Mouse (Mus musculus) granulocyte monocyte progenitor cell, adult 5-6 weeks (primary cell): Measurements from ENCODE around the gene Ggn. TPM values are rescaled to one million over a fixed set of nuclear protein-coding genes. Genes with fewer than 3 reads are reported as not detected.
"Not testable (repeated sequence)": the region's sequence is repeated elsewhere in the genome, so short reads cannot be mapped to it uniquely, and the experiment has no call there.

Experiments
- ATAC-seq: replicated peaks from 2 replicates; pipeline ENCODE4 v1.8.0; 2016; ENCODE audit warnings: mild to moderate bottlenecking, moderate TSS enrichment, inconsistent platforms; ENCODE audit not compliant: poor library complexity, severe bottlenecking
- total RNA-seq, 2 experiments: library from RNA; stranded (forward) in 1 of 2; stranded (reverse) in 1 of 2; fragments of 200-712, 200-1000 nt in 1 of 2; fragments of >200 nt in 1 of 2; fragmentation: Nextera tagmentation in 1 of 2; gene quantifications; 2 replicates each; pipeline ENCODE4 v1.2.3; 2014 to 2017

The Ggn gene
- total RNA-seq, 2 experiments from 2014 or later: 0.24 to 0.26 TPM

DNA sequence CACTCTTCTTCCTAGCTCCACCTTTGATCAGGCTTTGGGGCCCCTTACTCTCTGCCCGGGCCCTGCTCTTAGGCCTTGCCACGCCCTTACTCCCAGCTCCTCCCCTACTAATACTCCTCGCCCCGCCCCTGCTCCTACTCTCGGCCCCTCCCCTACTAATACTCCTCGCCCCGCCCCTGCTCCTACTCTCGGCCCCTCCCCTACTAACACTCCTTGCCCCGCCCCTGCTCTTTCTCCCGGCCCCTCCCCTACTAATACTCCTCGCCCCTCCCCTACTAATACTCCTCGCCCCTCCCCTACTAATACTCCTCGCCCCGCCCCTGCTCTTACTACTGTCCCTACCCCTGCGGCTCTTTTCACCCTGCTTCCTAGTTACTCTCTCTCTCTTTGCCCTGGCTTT lies 41.0 kb downstream of the Ggn start:
- ATAC-seq: peak; percentile 57

DNA sequence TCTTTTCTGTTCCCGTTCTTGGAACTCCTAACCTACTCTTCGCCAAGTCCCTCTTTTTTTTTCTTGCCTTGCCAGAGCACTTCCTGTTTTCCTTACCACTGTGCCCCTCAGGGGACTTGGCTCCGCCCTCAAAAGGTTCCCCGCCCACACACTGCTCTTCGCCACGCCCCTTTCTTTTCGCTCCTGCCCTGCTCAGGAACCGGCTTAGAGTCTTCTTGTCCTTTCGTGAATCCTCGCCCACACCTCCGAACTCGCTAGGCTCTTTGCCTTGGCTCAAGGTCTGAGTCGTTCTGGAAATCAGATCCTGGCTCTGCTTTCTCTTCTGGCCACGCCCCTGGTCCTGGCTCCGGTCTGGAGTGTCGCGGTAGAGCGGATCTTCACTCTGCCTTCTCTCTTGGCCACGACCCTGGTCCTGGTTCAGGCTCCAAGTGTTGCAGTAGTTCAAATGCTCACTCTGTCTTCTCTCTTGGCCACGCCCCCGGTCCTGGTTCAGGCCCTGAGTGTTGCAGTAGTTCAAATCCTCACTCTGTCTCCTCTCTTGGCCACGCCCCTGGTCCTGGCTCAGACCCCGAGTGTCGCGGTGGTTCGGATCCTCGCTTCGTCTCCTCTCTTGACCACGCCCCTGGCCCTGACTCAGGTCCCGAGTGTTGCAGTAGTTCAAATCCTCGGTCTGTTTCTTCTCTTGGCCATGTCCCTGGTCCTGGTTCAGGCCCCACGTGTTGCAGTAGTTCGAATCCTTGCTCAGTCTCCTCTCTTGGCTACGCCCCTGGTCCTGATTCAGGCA lies 41.6 kb downstream of the Ggn start:
- ATAC-seq: peak; percentile 75

GRCm38 (mm10) chr7:29212199-29212765 lies 42.3 kb downstream of the Ggn start:
- peak; percentile 56 for ATAC-seq

DNA sequence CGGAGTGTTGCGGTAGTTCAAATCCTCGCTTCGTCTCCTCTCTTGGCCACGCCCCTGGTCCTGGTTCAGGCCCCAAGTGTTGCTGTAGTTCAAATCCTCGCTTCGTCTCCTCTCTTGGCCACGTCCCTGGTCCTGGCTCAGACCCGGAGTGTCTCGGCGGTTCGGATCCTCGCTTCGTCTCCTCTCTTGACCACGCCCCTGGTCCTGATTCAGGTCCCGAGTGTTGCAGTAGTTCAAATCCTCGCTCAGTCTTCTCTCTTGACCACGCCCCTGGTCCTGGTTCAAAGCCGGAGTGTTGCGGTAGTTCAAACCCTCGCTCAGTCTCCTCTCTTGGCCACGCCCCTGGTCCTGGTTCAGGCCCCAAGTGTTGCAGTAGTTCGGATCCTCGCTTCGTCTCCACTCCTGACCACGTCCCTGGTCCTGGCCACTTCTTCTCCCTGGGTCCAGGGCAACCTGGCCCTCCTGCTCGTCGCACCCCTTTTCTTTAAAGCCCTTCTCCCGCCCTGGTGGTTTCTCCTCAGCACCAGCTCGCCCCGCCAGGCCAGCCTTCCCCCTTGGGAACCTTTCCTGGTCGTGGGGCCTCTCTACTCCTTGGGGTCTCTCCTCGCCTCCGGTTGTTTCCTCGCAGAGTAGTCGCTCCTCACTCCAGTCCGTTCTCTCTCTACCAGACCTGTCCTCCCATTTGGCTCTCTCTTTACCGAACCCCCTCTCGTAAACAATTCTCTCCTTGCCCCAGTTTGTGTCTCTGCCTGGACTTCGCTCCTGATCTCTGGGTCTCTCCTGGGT lies 43.0 kb downstream of the Ggn start:
- ATAC-seq: not testable (repeated sequence)

GRCm38 (mm10) chr7:29213675-29214082 lies 43.7 kb downstream of the Ggn start, which contains the start of gene Catsperg1:
Gene Catsperg1, minus strand, starts transcription at chr7:29214035.
- no peak for ATAC-seq

- ATAC-seq: no peak
These were observed 44.2 kb downstream of the Ggn start for GRCm38 (mm10) chr7:29214236-29214635.

GRCm38 (mm10) chr7:29214846-29215245 lies 44.8 kb downstream of the Ggn start:
- ATAC-seq: no peak

Other genes with a start within 250 kb of the Ggn start
- 85.8 and 94.3 TPM in 2 replicates for gene Actn4, start 207.9 kb upstream of the Ggn start, total RNA-seq (2014; fragmentation: Nextera tagmentation)
- 40.2 and 47.1 TPM in 2 replicates for gene Actn4, start 207.9 kb upstream of the Ggn start, total RNA-seq (2017)
- 474 TPM in 2 replicates for gene Eif3k, start 188.3 kb upstream of the Ggn start, total RNA-seq (2014; fragmentation: Nextera tagmentation)
- gene Eif3k, start 188.3 kb upstream of the Ggn start, total RNA-seq (2017): 400 and 462 TPM in 2 replicates
- gene Map4k1, start 188.2 kb upstream of the Ggn start, total RNA-seq (2014; fragmentation: Nextera tagmentation): 46.1 and 62.3 TPM in 2 replicates
- 42.4 and 48.7 TPM in 2 replicates for gene Map4k1, start 188.2 kb upstream of the Ggn start, total RNA-seq (2017)
- gene Ryr1, start 45.0 kb upstream of the Ggn start, total RNA-seq (2014; fragmentation: Nextera tagmentation): 4.7 TPM in 1 of 2 replicates, not detected in the other
- gene Ryr1, start 45.0 kb upstream of the Ggn start, total RNA-seq (2017): 0.69 TPM in 1 of 2 replicates, not detected in the other
- 0.51 and 6.3 TPM in 2 replicates for gene Rasgrp4, start 35.4 kb upstream of the Ggn start, total RNA-seq (2014; fragmentation: Nextera tagmentation)
- gene Rasgrp4, start 35.4 kb upstream of the Ggn start, total RNA-seq (2017): 0.43 and 1.2 TPM in 2 replicates
- gene Fam98c, start 14.0 kb upstream of the Ggn start, total RNA-seq (2014; fragmentation: Nextera tagmentation): 18.3 and 18.8 TPM in 2 replicates
- gene Fam98c, start 14.0 kb upstream of the Ggn start, total RNA-seq (2017): 21.2 and 25.3 TPM in 2 replicates
- 2.6 and 2.8 TPM in 2 replicates for gene Spred3, start 201 bp downstream of the Ggn start, total RNA-seq (2014; fragmentation: Nextera tagmentation)
- 0.26 and 0.95 TPM in 2 replicates for gene Spred3, start 201 bp downstream of the Ggn start, total RNA-seq (2017)
- 119 and 172 TPM in 2 replicates for gene Psmd8, start 10.5 kb downstream of the Ggn start, total RNA-seq (2014; fragmentation: Nextera tagmentation)
- 165 and 166 TPM in 2 replicates for gene Psmd8, start 10.5 kb downstream of the Ggn start, total RNA-seq (2017)
- 0.49 TPM in 1 of 2 replicates, not detected in the other for gene Catsperg1, start 43.8 kb downstream of the Ggn start, total RNA-seq (2014; fragmentation: Nextera tagmentation)
- gene Catsperg1, start 43.8 kb downstream of the Ggn start, total RNA-seq (2017): 0.26 TPM in 1 of 2 replicates, not detected in the other
- gene Kcnk6, start 62.3 kb downstream of the Ggn start, total RNA-seq (2014; fragmentation: Nextera tagmentation): 4.3 and 5.6 TPM in 2 replicates
- 9.2 and 10.8 TPM in 2 replicates for gene Kcnk6, start 62.3 kb downstream of the Ggn start, total RNA-seq (2017)
- gene Yif1b, start 68.1 kb downstream of the Ggn start, total RNA-seq (2014; fragmentation: Nextera tagmentation): 57.1 and 86.7 TPM in 2 replicates
- 33.1 and 33.4 TPM in 2 replicates for gene Yif1b, start 68.1 kb downstream of the Ggn start, total RNA-seq (2017)
- gene 2200002D01Rik, start 78.3 kb downstream of the Ggn start, total RNA-seq (2014; fragmentation: Nextera tagmentation): not detected in 2 replicates
- gene 2200002D01Rik, start 78.3 kb downstream of the Ggn start, total RNA-seq (2017): 0.99 TPM in 1 of 2 replicates, not detected in the other
- gene Spint2, start 111.7 kb downstream of the Ggn start, total RNA-seq (2014; fragmentation: Nextera tagmentation): 45.1 and 55.0 TPM in 2 replicates
- 24.4 and 29.9 TPM in 2 replicates for gene Spint2, start 111.7 kb downstream of the Ggn start, total RNA-seq (2017)
- not detected in 2 replicates for gene Ppp1r14a, start 119.1 kb downstream of the Ggn start, total RNA-seq (2014; fragmentation: Nextera tagmentation)
- gene Ppp1r14a, start 119.1 kb downstream of the Ggn start, total RNA-seq (2017): not detected in 2 replicates
- gene Dpf1, start 133.7 kb downstream of the Ggn start, total RNA-seq (2014; fragmentation: Nextera tagmentation): not detected in 2 replicates
- 0.22 TPM in 1 of 2 replicates, not detected in the other for gene Dpf1, start 133.7 kb downstream of the Ggn start, total RNA-seq (2017)